Mouse (Mus musculus) heart, embryonic 16.5 days (tissue): Measurements from ENCODE around the gene Rps7. TPM values are rescaled to one million over a fixed set of nuclear protein-coding genes. Genes with fewer than 3 reads are reported as not detected.

ENCODE experiments used
- ATAC-seq: fragments of 200-750 bp; cut with Nextera tagmentation; replicated peaks from 2 replicates; pipeline ENCODE4 v1.8.0; 2017; ENCODE audit warnings: moderate number of reproducible peaks; ENCODE audit not compliant: insufficient read depth, low FRiP score; ENCODE audit errors: extremely low read depth
- H3K27ac ChIP-seq: fragments of 300-500 bp; sonication (generic); 2 replicates; pipeline ENCODE4 v1.5.1; 2014; ENCODE audit warnings: mild to moderate bottlenecking, low read length, control low read depth, moderate library complexity
- H3K27me3 ChIP-seq: fragments of 300-500 bp; sonication (generic); 2 replicates; pipeline ENCODE4 v1.6.1; 2014; ENCODE audit warnings: low read length, mixed read lengths; ENCODE audit not compliant: control insufficient read depth, insufficient read depth
- H3K36me3 ChIP-seq: fragments of 300-500 bp; sonication (generic); 2 replicates; pipeline ENCODE4 v1.6.1; 2014; ENCODE audit not compliant: control insufficient read depth, insufficient read depth
- H3K4me1 ChIP-seq: fragments of 300-500 bp; sonication (generic); 2 replicates; pipeline ENCODE4 v1.6.1; 2014; ENCODE audit warnings: low read length, mixed read lengths; ENCODE audit not compliant: control insufficient read depth, insufficient read depth
- H3K4me2 ChIP-seq: fragments of 300-500 bp; sonication (generic); 2 replicates; pipeline ENCODE4 v1.6.1; 2014; ENCODE audit warnings: low read depth, mild to moderate bottlenecking, control low read depth, low read length
- H3K4me3 ChIP-seq: fragments of 300-500 bp; sonication (generic); 2 replicates; pipeline ENCODE4 v1.5.1; 2014; ENCODE audit warnings: mild to moderate bottlenecking, control low read depth, low read length
- H3K9ac ChIP-seq: fragments of 300-500 bp; sonication (generic); 2 replicates; pipeline ENCODE4 v1.6.1; 2014; ENCODE audit warnings: low read length, control low read depth
- H3K9me3 ChIP-seq: fragments of 300-500 bp; sonication (generic); replicated peaks from 2 replicates; pipeline ENCODE4 v1.6.1; 2016; ENCODE audit warnings: low read length; ENCODE audit not compliant: control insufficient read depth
- WGBS: fragments of 180-500 bp; shearing (Covaris S2); extraction: QIAGEN DNeasy Blood & Tissue Kit; methylation state at CpG from one replicate; pipeline ENCODE4 v1.1.7; 2014; 5-methylcytosine and 5-hydroxymethylcytosine counted together
- polyA plus RNA-seq: library from polyadenylated mRNA; unstranded; fragments of >200 nt; fragmentation: Nextera tagmentation; extraction: Ambion mirVana; gene quantifications from 2 replicates; pipeline ENCODE4 v1.2.1, GENCODE M21; 2015

The Rps7 gene
- polyA plus RNA-seq, 1 experiment from 2014 or later = 342 TPM

DNA sequence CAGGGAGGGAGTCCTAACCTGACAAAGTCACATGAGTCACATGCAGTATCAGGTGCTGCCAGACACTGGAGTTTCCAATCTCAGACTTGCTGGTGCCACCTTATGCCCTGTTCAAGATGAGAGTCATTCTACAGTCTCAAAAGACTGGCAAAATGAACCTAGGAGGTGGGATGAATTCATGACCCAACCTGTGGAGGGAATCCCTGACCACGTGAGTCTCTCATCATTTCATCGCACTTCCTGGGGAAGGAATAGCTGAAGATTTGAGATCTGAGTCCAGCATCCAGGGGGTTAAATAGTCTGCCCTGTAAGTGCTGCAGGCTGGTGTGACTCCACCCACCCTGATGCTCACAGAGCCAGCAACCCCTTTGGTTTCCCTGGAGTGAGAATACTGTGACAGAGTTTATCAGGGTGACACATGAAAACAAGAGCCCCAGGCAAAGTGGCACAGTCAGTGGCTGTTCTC lies 37.2 kb downstream of the Rps7 start:
- ATAC-seq = no peak; the same call in 1 of the 2 replicates
- WGBS = 39% methylated on average over 2 of the region's 2 CpGs
- H3K27me3 ChIP-seq = no peaks in the 10 kb centered on the region
- H3K4me3 ChIP-seq = no peak overlapping the region
- H3K9me3 ChIP-seq = no peaks in the 10 kb centered on the region
- H3K4me2 ChIP-seq = no peak overlapping the region
- no peak overlapping the region for H3K9ac ChIP-seq
- H3K36me3 ChIP-seq = no peaks in the 10 kb centered on the region
- peaks cover 13% of the 10 kb centered on the region for H3K4me1 ChIP-seq
- H3K27ac ChIP-seq = no peak overlapping the region

DNA sequence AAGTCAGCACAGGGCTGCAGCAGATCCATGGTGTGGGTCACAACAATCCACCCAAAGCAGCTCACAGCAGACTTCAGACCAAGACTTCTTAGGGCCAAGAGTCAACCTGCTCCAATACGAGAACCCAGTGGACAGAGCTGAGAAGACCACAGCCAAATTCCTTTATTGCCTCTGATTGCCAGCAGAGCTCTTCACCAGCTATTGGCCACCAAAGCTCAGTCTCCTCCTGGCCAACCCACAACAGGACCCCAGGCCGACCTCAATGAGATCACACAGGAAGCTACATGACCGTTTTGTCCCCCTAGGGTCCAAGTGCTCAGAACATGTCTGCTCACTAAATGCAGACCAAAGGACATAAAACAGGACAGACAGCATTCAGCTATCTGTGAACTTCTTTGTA lies 37.6 kb downstream of the Rps7 start:
- WGBS = 38% methylated on average over 3 of the region's 3 CpGs
- H3K4me1 ChIP-seq = peaks cover 13% of the 10 kb centered on the region
- H3K4me3 ChIP-seq = no peak overlapping the region
- no peaks in the 10 kb centered on the region for H3K9me3 ChIP-seq
- H3K36me3 ChIP-seq = no peaks in the 10 kb centered on the region
- no peak for ATAC-seq
- H3K27ac ChIP-seq = no peak overlapping the region
- H3K4me2 ChIP-seq = no peak overlapping the region
- no peaks in the 10 kb centered on the region for H3K27me3 ChIP-seq
- no peak overlapping the region for H3K9ac ChIP-seq

DNA sequence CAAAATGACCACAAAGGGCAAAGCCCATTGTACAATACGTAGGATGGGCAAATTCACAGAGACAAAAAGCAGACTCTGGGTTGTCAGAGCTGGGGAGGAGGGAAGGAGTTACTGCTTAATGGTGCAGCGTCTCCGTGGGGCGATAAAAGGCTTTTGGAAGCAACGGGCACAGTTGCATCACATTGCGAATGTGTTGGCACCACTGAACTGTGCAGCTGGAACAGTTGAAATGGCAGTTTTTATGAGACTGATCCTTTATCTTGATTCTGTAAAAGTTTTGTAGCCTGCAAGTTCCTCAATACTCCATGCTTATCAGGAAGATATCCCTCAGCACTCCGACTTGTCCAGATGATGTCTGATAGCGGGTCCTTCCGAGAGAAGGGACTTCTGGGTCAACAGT lies 38.1 kb downstream of the Rps7 start:
- Histone ChIP-seq H3K4me2 (no peak overlapping the region), H3K4me1 (peaks cover 13% of the 10 kb centered on the region), H3K36me3 (no peaks in the 10 kb centered on the region), H3K27me3 (no peaks in the 10 kb centered on the region), H3K4me3 (no peak overlapping the region), H3K27ac (no peak overlapping the region), H3K9me3 (no peaks in the 10 kb centered on the region), H3K9ac (no peak overlapping the region)
- no peak for ATAC-seq
- WGBS = 60% methylated on average over 9 of the region's 9 CpGs

DNA sequence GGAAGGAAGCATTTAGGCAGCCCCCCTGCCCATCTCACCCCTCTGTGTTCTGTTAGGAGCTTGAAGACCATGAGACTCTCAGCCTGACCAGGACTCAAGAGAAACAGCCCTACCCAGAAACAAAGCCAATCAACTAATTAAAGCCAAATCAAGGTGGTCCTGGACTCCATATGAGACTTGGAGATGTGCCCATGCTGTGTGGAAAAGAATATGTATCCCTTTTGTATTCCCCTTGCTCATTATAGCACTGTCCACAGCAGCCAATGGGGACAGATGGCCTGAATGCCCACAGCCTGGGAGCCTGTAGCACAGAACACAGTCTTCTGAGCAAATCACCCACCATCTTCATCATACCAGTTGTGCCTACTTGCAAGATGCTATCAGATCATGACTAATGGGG lies 38.9 kb downstream of the Rps7 start:
- H3K9ac ChIP-seq = no peak overlapping the region

DNA sequence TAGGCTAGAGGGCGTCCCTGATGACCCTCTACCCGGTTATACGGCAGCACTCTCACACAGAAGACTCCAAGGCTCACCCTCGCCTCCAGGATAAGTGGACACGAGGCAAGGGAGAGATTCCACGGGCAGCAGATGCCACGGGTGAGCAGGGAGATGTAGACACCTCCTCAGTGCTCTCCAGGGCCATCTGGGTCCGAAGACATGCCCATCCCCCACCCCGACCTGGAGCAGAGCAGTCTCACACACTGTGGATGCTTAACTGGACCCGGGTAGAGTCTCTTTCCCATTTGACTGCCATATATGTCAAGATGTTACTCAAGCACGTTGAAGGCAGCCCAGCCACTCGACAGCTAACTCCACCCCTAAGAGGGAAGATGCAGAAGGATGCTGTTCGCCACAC lies 45.3 kb downstream of the Rps7 start:
- H3K27ac ChIP-seq = no peak overlapping the region
- WGBS = 38% methylated on average over 13 of the region's 13 CpGs

More for the DNA sequence above, 38.9 kb downstream of the Rps7 start:
- Histone ChIP-seq H3K9me3 (no peaks in the 10 kb centered on the region), H3K27me3 (no peaks in the 10 kb centered on the region), H3K4me2 (no peak overlapping the region), H3K4me1 (peaks cover 6% of the 10 kb centered on the region), H3K36me3 (no peaks in the 10 kb centered on the region), H3K4me3 (no peak overlapping the region), H3K27ac (no peak overlapping the region)
- ATAC-seq = no peak

DNA sequence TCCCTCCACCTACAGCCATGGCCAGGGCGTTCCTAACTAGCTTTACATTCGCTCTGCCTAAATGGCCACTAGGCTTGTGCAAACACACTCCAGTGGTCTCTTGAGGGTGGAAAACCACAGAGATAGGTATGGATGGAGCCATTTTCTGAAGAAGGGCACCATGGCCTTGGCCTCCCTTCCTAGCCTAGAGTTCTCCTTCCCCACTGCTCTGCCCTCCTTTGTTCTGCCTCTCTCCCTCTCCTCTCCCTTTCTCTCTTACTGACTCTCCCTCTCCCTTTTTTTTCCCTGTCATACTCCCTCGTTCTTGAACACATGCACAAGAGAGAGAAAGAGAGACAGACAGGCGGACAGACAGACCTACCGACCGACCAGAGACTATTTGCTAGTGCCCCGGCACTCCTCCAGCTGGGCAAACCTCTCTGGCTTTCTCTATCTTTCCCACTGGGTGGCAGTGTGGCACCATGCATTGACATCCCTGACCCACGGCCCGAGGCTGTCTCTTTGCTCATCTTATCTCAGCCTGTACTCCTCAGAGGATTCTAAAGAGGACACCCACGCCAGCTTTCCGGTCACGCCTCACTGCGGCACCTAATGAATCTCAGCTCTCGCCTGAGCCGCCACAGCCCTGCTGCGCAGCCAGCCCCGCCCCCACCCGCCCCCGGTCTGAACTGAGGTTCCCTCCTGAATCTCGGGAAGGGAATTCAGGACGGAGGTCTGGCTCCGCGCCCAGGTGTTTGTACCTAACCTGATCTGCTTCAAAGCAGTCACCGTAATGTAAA lies 46.5 kb downstream of the Rps7 start:
- Histone ChIP-seq H3K4me2 (peak overlapping the region; percentile 63), H3K9me3 (no peaks in the 10 kb centered on the region), H3K4me3 (peak overlapping the region; percentile 45), H3K27ac (no peak overlapping the region), H3K9ac (peak overlapping the region; percentile 31; the same call in 1 of the 2 replicates), H3K27me3 (peaks cover 7% of the 10 kb centered on the region), H3K36me3 (no peaks in the 10 kb centered on the region), H3K4me1 (no peaks in the 10 kb centered on the region)
- peak; percentile 82 for ATAC-seq
- WGBS = 7% methylated on average over 24 of the region's 24 CpGs

More for the DNA sequence above, 45.3 kb downstream of the Rps7 start:
- Histone ChIP-seq H3K4me2 (no peak overlapping the region), H3K9me3 (no peaks in the 10 kb centered on the region), H3K9ac (no peak overlapping the region), H3K4me1 (no peaks in the 10 kb centered on the region), H3K4me3 (no peak overlapping the region), H3K36me3 (no peaks in the 10 kb centered on the region), H3K27me3 (peaks cover 7% of the 10 kb centered on the region)
- ATAC-seq = no peak

DNA sequence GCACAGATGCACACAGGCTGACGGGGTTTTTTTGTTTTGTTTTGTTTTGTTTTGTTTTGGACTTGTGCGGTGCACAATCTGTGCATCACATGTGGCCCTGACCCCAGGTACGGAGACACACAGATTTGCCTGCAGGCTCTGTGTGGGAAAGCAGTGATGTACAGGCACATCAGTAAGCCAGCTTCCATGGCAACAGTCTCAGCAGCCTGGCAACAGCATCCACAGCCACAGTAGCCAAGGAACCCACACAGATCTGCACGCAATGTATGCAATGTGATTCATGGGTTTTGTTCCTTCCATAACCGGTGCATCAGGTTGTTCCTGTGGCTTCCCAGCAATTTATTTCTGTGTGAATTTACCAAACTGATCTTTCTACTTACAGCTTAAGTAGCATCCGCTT lies 47.8 kb downstream of the Rps7 start:
- no peak for ATAC-seq

DNA sequence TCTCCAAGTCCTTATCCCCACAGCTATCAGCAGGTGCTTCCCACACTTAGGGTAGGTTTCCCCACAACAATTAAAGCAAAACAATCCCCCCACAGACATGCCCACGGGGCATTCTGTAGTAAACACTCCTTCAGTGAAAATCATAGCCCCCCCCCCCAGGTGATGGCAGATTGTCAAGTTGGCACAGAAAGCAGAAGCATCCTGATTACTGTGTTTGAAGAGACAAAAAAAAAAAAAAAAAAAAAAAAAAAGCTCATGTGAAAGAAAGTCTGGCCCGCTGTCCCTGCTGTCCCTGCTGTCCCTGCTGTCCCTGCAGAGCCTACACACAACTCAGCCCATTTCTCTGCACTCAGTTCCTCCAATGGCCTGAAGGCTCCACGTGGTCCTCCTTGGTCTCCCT lies 51.7 kb downstream of the Rps7 start:
- Histone ChIP-seq H3K4me3 (no peak overlapping the region), H3K27me3 (peaks cover 7% of the 10 kb centered on the region), H3K9ac (no peak overlapping the region), H3K36me3 (no peaks in the 10 kb centered on the region), H3K4me2 (no peak overlapping the region), H3K27ac (no peak overlapping the region), H3K9me3 (no peaks in the 10 kb centered on the region), H3K4me1 (no peaks in the 10 kb centered on the region)
- ATAC-seq = no peak
- 60% methylated on average over 3 of the region's 3 CpGs for WGBS

More for the DNA sequence above, 47.8 kb downstream of the Rps7 start:
- Histone ChIP-seq H3K4me1 (no peaks in the 10 kb centered on the region), H3K4me2 (no peak overlapping the region), H3K27ac (no peak overlapping the region), H3K9me3 (no peaks in the 10 kb centered on the region), H3K27me3 (peaks cover 7% of the 10 kb centered on the region), H3K9ac (no peak overlapping the region), H3K4me3 (no peak overlapping the region), H3K36me3 (no peaks in the 10 kb centered on the region)
- WGBS = 76% methylated on average over 6 of the region's 6 CpGs

DNA sequence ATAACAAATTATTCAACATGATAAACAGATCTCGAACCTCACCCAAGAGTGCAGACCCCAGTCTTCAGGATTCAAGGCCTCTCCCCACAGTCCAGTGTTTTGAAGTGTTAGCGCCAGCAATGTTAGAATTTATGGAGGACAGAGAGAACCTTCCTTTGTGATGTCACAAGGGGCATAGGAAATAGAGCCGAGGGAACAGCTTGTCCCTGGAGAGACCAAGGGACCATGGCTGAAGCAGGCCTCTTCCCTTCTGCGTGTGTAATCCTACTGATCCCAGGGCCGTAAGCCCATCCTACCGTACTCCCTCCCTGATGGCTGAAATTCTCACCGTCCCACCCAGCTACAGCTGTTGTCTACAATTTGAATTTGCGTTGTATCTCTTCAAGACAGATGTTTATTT lies 53.3 kb downstream of the Rps7 start, which contains the start of gene Allc:
Allc (minus strand) TSS at position 101 of the 400 bp plus-strand sequence.
- Histone ChIP-seq H3K27ac (no peak within 1 kb of the TSS), H3K4me2 (no peak within 1 kb of the TSS), H3K9ac (no peak within 1 kb of the TSS), H3K4me1 (no peaks in the 10 kb centered on the region), H3K27me3 (no peaks in the 10 kb centered on the region), H3K4me3 (no peak within 1 kb of the TSS), H3K36me3 (no peaks in the 10 kb centered on the region), H3K9me3 (no peaks in the 10 kb centered on the region)
- ATAC-seq = no peak
- WGBS = 78% methylated on average over 8 of the region's 8 CpGs
